Mouse (Mus musculus): ENCODE data around the gene Hmgcr.
A peak's percentile ranks its signal among the peaks of the same experiment; 100 is the strongest.

The Hmgcr gene

DNA sequence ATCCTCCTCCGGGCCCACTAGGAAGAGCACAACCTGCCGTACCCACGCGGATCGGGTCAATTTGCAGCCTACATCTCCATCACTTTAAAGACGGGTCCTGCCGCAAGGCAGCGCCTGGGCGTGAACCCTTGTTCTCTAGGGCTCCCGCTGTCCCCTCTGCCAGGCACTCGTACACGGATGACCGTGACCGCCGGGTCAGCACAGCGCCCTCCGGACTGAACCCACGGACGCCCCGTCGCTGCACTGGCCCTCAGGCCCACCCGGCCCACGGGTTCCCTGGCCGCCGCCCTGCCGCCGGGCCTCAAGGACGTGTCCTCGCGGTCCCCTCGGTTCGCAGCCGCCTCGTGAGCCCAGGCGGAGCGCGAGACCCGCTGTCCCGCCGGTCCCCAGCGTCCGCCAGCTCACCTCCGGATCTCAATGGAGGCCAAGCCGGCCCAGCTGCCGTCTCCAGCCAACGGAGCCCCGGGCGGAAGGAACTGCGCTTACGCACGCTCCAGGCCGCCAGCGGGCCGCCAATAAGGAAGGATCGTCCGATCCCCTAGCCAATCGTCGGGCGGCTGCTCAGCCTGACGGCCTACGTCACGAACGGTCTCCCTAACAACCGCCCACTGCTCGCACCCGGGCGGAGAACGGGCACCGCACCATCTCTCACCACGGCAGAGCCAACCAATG is at the start of gene Hmgcr:
TSS of gene Hmgcr (minus strand) at position 531 of the 672 bp plus-strand sequence.
- peak; percentile 97 for DNase-seq (ENCODE audit: low read depth, low spot score)

DNA sequence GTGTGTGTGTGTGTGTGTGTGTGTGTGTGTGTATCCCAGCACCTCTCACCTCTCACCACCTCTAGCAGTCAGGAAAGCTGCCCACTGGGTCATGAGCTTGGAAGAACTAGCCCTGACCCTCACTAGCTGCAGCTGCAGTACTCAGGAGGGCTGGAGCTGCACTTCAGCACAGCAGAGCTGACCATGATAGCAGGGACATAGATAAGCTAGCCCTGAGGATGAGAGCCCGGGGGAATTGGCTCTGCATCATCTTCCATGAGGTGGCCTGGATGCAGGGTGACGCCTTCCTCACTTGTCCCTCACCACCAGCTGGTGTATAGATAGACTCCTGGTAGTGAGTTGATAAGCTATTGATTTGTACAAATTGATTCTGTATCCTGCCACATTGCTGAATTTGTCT is 49.3 kb upstream of the Hmgcr start:
- no peak for DNase-seq (ENCODE audit: low read depth, low spot score)

DNA sequence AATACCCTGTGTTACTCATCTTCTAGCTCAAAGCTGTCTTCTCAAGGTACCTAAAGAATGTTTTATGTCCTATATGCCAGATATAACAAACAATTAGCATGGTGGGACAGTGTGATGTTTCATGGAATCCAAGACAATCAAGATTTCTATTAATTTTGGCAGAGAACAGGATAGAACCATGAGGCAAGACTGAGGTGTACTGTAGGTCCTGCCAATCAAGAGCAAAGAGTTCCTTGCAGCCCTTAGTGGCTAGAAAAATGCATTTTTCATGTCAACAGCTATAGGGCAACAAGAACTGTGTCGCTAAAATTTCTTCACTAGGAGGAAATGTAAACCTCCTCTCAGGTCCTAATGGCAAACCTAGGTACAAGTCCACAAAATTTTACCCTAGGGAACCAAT is 47.1 kb upstream of the Hmgcr start:
- no peak for DNase-seq (ENCODE audit: low read depth, low spot score)

DNA sequence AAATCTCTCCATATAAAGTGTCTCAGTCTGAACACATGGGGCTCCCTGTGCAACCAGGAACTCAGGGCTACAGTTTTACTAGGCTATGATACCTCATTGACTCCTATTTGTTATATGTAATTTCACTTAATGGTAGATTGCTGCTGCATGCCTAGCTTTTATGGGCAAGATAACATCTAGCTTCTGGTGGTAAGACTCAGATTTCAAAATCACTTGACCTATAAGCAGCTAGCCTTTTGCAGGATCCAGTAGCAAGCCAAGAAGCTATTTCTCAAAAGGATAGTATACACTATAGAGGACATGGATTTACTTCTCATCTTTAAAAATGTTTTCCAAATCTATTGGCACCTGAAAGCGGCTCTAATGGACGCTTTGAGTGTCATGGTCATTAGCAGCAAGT is 45.6 kb upstream of the Hmgcr start:
- DNase-seq (ENCODE audit: low read depth, low spot score): no peak

DNA sequence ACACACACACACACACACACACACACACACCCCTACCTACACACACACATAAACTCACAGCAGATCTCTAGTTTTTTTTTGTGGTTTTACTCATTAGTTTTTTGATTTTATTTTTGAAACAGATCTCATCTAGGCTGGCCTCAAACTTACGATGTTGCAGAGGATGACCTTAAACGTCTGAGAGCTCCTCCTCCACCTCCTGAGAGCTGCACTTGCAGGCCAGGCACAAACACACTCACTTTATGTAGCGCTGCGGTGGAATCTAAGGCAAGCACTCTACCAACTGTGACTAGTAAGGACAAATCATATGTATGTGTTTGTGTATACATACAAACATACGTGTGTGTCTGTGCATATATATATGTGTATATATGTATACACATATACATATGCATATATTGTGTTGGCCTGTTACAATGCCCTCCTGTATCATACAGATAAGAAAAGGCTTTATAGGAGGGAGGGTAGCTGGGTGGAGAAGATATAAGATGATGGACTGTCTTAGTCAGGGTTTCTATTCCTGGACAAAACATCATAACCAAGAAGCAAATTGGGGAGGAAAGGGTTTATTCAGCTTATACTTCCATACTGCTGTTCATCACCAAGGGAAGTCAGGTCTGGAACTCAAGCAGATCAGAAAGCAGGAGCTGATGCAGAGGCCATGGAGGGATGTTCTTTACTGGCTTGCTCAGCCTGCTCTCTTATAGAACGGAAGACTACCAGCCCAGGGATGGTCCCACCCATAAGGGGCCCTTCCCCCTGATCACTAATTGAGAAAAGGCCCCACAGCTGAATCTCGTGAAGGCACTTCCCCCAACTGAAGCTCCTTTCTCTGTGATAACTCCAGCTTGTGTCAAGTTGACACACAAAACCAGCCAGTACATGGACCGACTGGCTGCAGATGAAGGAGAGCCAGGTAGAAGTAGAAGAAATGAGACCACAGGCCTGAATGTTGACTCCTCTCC is 38.8 kb upstream of the Hmgcr start:
- DNase-seq (ENCODE audit: low read depth, low spot score): no peak

DNA sequence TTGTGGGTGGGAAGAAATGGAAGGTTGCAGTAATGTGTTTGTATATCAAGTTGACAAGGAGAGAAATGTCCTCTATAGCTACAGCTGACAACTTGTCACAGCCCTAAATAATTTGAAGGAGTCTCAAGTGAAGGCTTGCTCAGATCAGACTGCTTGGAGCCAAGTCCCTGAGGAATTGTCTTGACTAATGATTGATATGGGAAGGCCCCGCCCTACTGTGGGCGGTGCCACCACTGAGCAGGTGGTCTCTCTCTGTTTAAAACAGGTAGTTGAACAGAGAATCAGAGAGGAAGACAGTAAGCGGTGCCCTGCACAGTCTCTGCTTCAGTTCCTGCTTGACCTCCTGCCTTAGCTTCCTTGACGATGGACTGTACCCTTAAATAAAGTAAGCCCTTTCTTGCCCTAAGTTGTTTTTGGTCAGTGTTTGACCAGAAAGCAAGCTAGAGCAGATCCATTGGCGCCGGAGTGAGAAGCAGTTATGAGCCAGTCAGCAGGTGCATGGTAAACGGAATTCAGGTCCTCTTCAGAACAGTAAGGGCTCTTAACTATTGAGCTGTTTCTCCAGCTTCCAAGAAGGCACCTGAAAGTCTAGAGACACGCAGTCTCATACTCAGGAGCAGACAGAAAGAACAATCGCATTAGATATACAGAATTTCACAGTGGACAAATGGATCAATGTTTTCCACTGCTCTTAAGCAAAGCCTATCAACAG is 32.0 kb upstream of the Hmgcr start:
- DNase-seq (ENCODE audit: low read depth, low spot score): no peak

DNA sequence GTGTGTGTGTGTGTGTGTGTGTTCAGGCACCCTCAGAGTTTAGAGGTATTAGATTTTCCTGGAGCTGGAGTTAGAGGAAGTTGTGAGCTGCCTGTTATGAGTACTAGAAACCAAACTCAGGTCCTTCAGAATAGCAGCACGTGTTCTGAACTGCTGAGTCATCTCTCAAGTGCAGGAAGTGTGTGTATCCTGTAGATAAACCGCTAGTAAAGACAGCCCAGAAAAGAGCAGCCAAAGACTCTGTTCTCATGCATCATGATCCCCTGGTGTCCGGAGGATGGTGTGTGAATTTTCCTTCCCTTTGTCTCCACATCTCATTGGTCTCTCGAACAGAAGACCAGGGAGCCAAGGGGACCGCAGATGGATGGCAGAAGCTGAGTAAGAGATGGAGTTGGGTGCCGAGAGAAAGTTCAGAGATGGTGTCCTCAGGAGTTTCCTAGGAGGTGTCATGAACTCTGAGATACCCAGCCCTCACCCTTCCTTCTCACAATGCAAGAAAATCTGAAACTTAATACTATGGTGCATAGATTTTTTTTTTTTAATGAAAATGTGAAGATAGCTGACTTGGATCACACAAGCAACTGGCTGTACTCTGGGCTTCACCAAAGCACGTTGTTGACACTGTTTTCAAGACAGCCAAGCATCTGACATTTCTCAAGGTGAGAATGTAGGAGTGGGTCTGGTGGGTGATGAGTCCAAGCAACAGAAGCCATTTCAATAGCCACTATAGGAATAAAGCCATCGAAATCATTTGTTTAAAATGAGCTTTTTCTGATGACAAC is 27.3 kb upstream of the Hmgcr start:
- DNase-seq (ENCODE audit: low read depth, low spot score): peak; percentile 71

DNA sequence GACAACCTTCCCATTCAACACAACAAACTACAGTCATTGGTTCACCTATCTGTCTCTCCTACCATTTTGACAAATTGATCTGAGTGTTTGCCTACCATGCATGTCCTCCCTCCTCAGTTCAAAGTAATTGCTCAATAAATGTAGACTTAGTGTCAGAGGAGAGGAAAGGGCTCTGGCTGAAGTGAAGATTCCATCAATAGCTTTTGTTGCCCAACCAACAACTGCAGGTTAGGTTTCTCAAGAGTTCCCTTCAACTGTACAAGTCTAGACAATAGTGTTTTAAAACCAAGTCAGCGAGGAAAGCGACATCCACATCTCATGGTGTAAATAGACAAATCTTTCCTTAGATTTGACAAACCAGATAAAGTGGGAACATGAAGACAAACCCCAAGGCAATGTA is 24.7 kb upstream of the Hmgcr start:
- DNase-seq (ENCODE audit: low read depth, low spot score): no peak

DNA sequence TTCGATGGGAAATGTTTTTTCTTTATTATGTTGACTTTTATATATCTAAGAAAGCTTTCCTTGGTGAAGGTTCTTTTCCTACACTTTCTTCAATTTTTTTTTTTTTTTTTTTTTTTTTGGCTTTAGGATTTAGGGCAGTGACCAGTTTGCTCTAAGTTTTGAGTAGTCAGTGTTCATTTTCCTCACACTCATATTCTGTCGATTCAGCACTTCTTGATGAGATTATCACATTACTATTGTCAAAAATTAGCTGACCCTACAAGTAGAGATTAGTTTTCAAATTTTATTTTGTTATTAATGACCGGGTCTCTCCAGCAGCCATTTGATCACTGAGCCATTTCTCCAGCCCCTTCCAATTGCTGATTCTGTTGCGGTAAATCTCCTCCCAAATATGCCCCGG is 19.2 kb upstream of the Hmgcr start:
- DNase-seq (ENCODE audit: low read depth, low spot score): no peak

DNA sequence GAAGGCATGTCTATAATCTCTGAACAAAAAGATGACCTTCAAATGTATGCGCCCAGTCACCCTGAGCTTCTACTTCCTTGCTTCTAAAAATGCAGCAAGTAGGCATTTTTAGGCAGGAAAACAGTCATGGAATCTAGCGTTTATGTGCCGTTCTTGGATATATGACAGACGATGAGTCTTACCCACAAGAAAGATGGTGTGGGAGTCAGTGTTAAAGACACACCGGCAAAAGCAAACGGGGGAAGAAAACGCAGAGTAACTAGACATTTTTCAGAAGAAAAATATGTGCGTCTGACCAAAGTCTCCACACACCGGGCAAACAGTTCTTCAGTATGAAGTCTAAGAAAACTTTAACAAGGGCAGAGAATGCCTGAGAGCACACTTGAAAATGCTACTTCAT is 16.5 kb upstream of the Hmgcr start:
- DNase-seq (ENCODE audit: low read depth, low spot score): no peak

DNA sequence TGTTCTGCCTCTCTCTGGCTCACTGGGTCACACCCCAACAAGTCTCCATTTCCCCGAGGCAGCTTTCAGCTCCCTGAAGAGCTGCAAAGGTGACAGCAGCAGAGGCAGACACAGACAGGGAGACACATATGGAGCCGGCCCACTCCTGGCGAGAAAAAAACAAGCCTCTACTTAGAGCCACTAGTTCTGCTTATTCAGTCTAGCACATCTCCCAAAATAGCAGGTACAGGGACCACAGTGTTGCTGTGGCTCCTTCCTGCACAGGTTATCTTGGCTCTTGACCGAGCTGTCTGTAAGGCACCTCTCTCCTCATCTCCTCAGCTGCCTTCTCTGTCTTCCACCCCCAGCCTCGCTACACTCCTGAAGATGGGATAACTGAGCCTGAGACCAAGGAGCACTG is 14.0 kb upstream of the Hmgcr start:
- no peak for DNase-seq (ENCODE audit: low read depth, low spot score)

DNA sequence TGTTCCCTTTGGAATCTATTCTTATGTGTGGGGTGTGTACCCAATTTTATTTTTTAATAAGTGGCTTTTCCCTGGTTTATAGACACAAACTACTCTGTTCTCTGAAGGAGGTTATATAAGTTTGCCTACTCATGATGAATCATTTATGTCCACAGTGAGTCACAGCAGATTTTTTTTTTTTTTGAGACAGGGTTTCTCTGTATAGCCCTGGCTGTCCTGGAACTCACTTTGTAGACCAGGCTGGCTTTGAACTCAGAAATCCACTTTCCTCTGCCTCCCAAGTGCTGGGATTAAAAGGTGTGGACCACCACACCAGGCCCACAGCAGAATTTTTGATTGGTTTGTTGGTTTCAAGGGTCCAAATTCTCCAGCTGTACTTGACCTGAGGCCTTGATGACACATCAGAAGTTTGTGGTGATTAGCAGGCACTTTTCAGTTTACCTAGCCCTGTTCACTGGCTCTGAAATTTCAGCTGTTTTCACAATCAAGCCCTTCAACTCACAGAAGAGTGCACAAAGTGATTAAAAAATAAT is 10.4 kb upstream of the Hmgcr start:
- no peak for DNase-seq (ENCODE audit: low read depth, low spot score)

DNA sequence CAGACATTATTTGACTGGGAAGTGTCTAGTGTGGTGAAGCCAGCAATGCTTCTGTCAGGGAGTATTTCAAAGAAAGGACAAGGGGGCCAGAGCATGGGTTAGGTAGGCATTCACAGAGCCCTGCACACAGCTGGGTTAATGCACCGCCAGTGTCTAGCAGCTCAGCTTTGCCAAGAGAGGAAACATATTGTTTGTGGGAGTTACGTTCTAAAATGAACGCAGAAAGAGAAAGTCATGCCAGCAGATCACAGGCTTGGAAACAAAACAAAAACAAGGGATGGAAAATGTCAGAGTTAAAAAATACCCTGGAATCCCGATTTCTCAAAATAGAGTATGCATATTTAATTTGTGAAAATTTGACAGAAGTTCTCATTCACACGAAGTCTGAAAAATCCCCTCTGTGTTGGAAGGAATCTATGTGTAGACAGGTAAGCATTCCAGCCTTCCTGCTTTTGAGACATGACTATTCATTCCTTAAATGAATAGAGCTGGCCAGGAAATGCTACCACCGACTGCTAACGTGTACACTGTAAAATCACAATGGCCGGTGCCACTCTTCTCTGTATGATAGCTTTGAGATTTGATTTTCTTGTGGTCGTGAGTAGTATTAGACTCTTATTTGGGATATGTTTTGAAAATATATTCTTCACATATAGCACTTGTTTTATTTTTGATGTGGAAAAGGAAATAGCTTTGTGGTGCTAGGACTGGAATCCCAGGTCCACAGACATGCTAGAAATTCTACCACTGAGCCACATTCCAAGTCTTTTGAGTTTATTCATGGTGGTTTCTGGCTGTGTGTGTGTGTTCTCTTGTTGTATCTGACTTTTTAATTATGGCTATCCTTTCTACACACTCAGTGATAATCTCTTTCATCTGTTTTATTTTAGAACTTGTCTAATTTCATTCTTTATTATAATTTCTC is 9.7 kb upstream of the Hmgcr start:
- no peak for DNase-seq (ENCODE audit: low read depth, low spot score)

DNA sequence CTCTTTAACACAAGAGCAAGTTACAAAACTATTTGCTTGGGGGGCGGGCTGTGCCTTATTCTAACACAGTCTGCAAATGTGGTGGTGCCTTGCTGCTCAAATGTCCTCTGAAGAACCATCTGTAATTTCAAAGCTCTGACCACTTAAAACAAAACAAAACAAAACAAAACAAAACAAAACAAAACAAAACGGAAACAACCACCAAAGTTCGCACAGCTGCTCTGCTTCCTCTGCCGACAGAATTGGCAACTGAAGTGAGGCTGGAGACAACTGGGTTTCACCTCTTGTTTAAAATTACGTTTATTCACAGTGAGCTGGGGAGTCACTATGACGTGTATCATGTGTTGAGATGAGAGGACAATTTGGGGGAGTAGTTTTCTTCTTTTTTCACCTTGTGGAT is 7.9 kb upstream of the Hmgcr start:
- DNase-seq (ENCODE audit: low read depth, low spot score): no peak

DNA sequence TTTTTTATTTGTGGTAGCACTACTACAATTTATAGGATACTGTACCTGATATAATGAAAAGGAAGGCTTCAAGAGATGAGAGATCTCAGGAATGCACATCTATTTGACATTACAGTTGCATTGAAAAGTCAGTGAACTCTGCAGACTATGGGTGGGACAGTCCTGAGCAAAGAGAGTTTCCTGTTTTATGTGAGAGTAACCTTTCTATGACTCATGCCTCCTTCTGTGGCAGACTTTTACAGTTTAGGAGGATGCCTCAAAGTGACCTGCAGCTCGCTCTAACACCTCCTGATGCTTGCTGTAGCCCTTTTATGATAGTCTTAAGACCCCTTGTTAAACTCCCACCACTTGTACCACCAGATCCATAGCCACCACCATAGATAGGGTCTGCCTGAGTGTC is 6.3 kb upstream of the Hmgcr start:
- peak; percentile 18 for DNase-seq (ENCODE audit: low read depth, low spot score)

DNA sequence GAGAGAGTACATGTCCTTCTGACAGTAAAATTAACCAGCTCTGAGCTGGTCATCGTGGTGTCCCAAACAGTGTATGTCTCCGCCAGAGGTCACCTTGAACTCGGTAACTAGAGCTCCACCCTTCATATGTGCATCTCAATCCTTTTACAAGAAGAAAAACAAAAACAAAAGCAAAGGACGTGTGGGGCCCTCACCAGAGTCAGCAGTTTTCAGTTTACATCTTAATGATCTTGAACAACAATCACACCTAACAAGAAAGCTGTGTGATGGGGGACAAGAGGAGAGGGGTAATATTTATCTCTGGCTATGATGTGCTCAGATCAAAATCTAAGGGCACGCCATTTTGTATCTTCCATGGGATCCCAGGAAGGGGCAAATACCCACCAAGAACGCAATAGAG is 5.0 kb upstream of the Hmgcr start:
- DNase-seq (ENCODE audit: low read depth, low spot score): no peak

DNA sequence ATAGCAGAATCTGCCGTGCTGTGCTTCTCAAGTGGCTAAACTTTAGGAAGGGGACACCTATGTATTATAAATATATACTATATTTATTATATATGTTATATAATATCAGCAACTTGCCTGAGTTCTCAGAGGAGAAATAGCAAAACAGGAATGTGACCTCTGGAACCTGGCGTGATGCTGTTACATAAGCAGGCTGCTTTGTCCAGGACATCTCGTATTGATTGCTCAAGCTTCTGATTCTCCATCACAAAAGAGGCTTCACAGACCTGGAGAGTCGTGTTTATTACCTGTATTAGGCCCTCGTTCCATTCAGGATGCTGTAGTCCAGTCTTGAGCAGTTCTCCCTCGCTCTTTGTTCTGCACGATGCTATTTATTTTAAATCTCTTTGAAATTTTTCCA is 3.1 kb upstream of the Hmgcr start:
- no peak for DNase-seq (ENCODE audit: low read depth, low spot score)

DNA sequence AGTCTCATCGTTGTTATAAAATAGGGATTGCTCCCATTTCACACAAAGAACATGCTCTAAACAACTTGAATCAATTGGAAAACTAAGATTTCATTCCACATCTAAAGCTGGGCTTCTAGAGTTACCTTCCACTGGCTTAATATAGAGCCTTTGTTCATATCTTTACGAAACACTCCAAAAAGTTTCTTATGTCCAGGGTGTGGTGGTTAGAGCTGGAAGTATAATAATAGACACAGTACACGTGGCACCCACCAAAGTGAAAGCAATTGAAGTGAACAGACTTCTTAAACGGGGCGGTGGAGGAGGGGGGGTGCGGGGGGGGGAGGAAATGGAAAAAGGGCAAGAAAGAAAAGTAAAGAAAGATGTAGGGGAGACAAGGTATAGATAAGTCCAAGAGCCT is 1.5 kb upstream of the Hmgcr start:
- DNase-seq (ENCODE audit: low read depth, low spot score): peak; percentile 51

DNA sequence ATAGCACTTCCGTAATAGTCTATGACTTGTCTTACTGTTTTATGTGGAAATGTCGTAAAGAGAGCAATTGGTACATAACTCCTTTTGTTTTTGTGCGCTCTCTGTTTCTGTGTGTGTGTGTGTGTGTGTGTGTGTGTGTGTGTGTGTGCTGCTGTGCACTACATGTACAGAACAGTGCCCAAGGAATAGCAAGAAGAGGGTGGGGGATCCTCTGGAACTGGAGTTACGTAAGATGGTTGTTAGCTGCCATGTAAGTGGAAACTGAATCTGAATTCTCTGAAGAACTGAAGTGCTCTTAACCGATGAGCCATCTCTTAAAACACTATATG is 1.1 kb upstream of the Hmgcr start:
- peak; percentile 47 for DNase-seq (ENCODE audit: low read depth, low spot score)
